Mouse (Mus musculus): ENCODE results near the gene Gtpbp1. TPM values are rescaled to one million over a fixed set of nuclear protein-coding genes. Genes with fewer than 3 reads are reported as not detected.

Gene Gtpbp1
- polyA plus RNA-seq (2015; fragmentation: Nextera tagmentation; extraction: Ambion mirVana) = 43.2 and 44.0 TPM in 2 replicates

DNA sequence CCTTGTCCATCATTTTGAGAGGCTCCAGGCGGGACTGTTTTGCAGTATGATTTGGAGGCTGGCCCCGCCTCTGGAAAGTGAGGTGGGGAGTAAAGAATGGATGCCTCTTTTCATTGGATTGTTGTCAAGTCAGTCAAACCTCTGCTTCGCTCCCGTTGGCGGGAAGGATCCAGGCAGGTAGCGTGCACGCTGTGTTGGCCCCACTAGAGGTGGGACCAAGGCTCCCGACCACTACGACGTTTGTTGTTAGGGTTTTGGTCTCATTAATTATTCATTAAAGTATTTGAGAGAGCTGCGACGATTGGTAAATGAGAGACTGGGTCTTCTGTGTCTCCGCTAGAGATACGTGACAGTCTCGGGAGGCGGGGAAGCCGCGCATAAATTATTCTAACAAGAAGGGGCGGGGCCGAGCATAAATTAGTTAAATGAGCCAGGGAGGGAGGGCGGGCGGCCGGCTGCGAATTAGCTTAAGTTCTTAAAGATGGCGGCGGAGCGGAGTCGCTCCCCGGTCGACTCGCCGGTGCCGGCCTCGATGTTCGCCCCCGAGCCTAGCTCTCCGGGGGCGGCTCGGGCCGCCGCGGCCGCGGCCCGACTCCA lies at the start of gene Gtpbp1:
Gene Gtpbp1 (plus strand): TSS at position 420 of the 597 bp plus-strand sequence.
- Histone ChIP-seq H3K9ac (replicated peaks) (peak within 1 kb of the TSS; percentile 75), H3K4me1 (peaks cover 55% of the 10 kb centered on the region), H3K9me3 (replicated peaks) (no peaks in the 10 kb centered on the region), H3K36me3 (peaks cover 3% of the 10 kb centered on the region; the same call in 1 of the 2 replicates), H3K27ac (replicated peaks) (peak within 1 kb of the TSS; percentile 86), H3K4me3 (replicated peaks) (peak within 1 kb of the TSS; percentile 75), H3K27me3 (replicated peaks) (no peaks in the 10 kb centered on the region), H3K4me2 (peak within 1 kb of the TSS; percentile 77)
- ATAC-seq (ENCODE audit: low FRiP score) = peak; percentile 96
- under 1% methylated on average over 45 of the region's 45 CpGs for WGBS

DNA sequence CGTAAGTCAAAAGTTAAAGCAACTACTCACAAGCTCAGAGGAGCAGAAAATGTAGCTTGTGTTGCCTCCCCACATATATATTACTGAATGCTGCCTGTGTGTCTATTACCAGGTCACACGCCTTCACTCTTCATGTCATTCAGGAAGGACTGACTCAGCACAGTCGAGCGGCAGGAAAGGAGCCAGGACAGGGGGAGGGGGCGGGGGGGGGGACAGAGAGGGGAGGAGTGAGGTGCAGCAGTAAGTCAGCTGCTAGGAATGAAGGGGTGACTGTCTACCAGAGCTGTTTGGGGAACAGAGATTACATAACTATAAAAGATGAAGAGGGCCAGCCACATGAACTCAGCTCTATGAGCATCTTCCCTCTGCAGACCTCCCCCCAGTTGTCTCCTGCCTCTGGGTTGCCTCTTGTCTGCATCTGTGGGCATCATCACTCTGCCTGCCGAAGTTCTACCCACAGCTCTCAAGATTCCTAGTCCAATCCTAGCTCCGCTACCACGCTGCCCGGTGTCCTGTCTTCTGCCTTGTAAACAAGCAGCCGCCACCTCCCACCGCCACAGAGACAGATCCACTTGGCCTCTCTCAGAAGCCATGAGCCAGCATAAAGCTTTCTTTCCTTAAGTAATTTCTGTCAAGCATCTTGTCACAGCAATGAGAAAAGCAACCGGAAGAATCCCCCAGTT lies 49.4 kb upstream of the Gtpbp1 start:
- H3K27ac ChIP-seq (replicated peaks) = no peak overlapping the region
- WGBS = 88% methylated on average over 12 of the region's 12 CpGs
- no peaks in the 10 kb centered on the region for H3K4me1 ChIP-seq
- H3K36me3 ChIP-seq = peaks cover 57% of the 10 kb centered on the region
- no peaks in the 10 kb centered on the region for H3K9me3 ChIP-seq (replicated peaks)
- H3K4me2 ChIP-seq = no peak overlapping the region
- ATAC-seq (ENCODE audit: low FRiP score) = no peak
- no peaks in the 10 kb centered on the region for H3K27me3 ChIP-seq (replicated peaks)
- H3K4me3 ChIP-seq (replicated peaks) = no peak overlapping the region
- no peak overlapping the region for H3K9ac ChIP-seq (replicated peaks)

DNA sequence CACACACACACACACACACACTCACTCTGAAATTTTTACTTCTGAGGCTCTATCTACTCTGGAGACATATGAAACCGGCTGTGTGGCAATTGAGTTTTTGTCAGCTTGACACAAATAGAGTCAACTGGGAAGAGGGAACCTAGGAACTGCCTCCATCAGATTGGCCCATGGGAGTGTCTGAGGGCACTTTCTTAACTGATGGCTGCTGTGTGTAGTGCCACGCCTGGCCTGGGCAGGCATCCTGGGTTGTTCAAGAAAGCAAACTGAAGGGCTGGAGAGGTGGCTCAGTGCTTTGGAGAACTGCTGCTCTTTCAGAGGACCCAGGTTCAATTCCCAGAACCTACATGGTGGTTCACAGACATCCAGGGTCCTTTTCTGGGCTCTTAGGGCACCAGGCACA lies 45.2 kb upstream of the Gtpbp1 start:
- Histone ChIP-seq H3K4me3 (replicated peaks) (no peak overlapping the region), H3K27me3 (replicated peaks) (no peaks in the 10 kb centered on the region), H3K4me2 (no peak overlapping the region), H3K9ac (replicated peaks) (no peak overlapping the region), H3K36me3 (peaks cover 58% of the 10 kb centered on the region), H3K4me1 (no peaks in the 10 kb centered on the region), H3K9me3 (replicated peaks) (no peaks in the 10 kb centered on the region), H3K27ac (replicated peaks) (no peak overlapping the region)
- no peak for ATAC-seq (ENCODE audit: low FRiP score)
- WGBS = 79% methylated on average over 2 of the region's 2 CpGs

- no peak overlapping the region for H3K4me2 ChIP-seq
- no peak overlapping the region for H3K27ac ChIP-seq (replicated peaks)
- H3K9ac ChIP-seq (replicated peaks) = no peak overlapping the region
- no peaks in the 10 kb centered on the region for H3K9me3 ChIP-seq (replicated peaks)
- H3K4me3 ChIP-seq (replicated peaks) = no peak overlapping the region
- ATAC-seq (ENCODE audit: low FRiP score) = no peak
- 93% methylated on average over 12 of the region's 12 CpGs for WGBS
- H3K36me3 ChIP-seq = peaks cover 36% of the 10 kb centered on the region
- H3K4me1 ChIP-seq = no peaks in the 10 kb centered on the region
- no peaks in the 10 kb centered on the region for H3K27me3 ChIP-seq (replicated peaks)
Measured at GRCm38 (mm10) chr15:79648130-79648529, 42.5 kb upstream of the Gtpbp1 start.

- no peak for ATAC-seq (ENCODE audit: low FRiP score)
Measured at GRCm38 (mm10) chr15:79650569-79650968, 40.1 kb upstream of the Gtpbp1 start.

DNA sequence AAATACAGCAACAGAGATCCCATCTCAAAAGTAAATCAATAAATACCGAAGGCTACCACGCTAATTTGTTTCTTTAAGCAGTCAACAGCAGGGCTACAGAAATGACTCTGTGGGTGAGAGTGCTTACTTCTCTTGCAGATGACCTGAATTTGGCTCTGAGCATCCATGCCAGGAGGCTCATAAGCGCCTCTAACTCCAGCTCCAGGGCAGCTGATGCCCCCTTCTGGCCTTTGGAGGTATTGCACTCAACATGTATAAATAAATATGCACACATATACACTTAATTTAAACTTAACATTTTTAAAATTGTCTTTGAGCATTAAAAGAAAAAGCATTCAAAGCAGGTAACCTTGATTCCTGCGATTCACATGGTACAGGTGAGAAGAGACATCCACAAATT lies 39.2 kb upstream of the Gtpbp1 start:
- 78% methylated on average over 4 of the region's 4 CpGs for WGBS
- no peak overlapping the region for H3K4me3 ChIP-seq (replicated peaks)
- H3K9me3 ChIP-seq (replicated peaks) = no peaks in the 10 kb centered on the region
- H3K27ac ChIP-seq (replicated peaks) = no peak overlapping the region
- no peak overlapping the region for H3K4me2 ChIP-seq
- ATAC-seq (ENCODE audit: low FRiP score) = no peak
- H3K9ac ChIP-seq (replicated peaks) = no peak overlapping the region
- H3K36me3 ChIP-seq = peaks cover 27% of the 10 kb centered on the region
- peaks cover 1% of the 10 kb centered on the region; the same call in 1 of the 2 replicates for H3K4me1 ChIP-seq
- H3K27me3 ChIP-seq (replicated peaks) = no peaks in the 10 kb centered on the region

More at GRCm38 (mm10) chr15:79650569-79650968, 40.1 kb upstream of the Gtpbp1 start:
- Histone ChIP-seq H3K27ac (replicated peaks) (no peak overlapping the region), H3K27me3 (replicated peaks) (no peaks in the 10 kb centered on the region), H3K4me2 (no peak overlapping the region), H3K9ac (replicated peaks) (no peak overlapping the region), H3K4me1 (no peaks in the 10 kb centered on the region), H3K36me3 (peaks cover 28% of the 10 kb centered on the region), H3K4me3 (replicated peaks) (no peak overlapping the region), H3K9me3 (replicated peaks) (no peaks in the 10 kb centered on the region)

DNA sequence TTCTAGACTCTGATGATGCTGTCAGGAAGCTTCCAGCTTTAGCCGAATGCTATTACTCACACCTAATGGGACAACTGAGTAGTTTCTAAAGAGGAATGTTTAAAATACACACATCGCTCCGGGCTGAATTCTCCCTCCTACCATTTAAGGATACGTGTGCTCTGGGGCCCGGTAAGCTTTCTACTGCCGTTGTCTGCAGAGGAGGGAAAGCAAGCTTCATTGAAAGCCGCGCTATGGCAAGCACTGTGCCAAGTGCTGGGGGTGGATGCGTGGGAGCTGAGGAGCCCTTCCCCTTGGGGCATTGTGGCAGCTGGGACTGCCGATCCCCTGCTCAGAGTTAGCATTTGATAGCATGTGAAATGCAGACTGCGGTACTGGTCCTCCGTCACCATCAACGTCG lies 34.2 kb upstream of the Gtpbp1 start:
- 68% methylated on average over 14 of the region's 14 CpGs for WGBS
- Histone ChIP-seq H3K4me2 (no peak overlapping the region), H3K9me3 (replicated peaks) (no peaks in the 10 kb centered on the region), H3K9ac (replicated peaks) (no peak overlapping the region), H3K27me3 (replicated peaks) (no peaks in the 10 kb centered on the region), H3K27ac (replicated peaks) (no peak overlapping the region), H3K4me3 (replicated peaks) (no peak overlapping the region), H3K4me1 (peaks cover 16% of the 10 kb centered on the region), H3K36me3 (no peaks in the 10 kb centered on the region; the same call in none of the 2 replicates)
- ATAC-seq (ENCODE audit: low FRiP score) = no peak

DNA sequence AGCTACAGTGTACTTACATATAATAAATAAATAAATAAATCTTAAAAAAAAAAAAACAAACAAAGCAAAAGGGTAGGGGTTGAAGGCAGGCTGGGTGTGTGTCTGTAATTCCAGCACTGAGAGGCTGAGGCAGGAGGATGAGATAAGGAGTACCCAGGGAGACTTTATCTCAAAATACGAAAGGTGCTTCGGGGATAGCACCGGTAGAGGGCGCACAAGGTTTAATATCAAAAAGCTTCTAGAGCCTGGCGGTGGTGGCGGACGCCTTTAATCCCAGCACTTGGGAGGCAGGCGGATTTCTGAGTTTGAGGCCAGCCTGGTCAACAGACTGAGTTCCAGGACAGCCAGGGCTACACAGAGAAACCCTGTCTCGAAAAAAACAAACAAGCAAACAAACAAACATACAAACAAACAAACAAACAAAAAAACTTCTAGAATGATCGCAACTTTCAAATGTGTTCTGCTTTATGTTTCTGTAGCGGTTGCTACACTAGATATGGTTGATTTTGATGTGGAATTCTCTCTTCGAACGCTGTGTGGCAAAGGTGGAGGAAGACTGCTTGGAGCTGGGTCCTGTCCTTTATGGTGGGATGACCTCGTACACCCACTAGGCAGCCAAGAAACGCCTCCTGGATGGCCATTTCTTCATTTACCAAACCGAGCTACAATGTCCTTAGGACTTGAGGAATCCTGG lies 32.7 kb upstream of the Gtpbp1 start:
- H3K4me3 ChIP-seq (replicated peaks) = peak overlapping the region; percentile 89
- H3K4me1 ChIP-seq = peaks cover 16% of the 10 kb centered on the region
- 5% methylated on average over 16 of the region's 16 CpGs for WGBS
- no peaks in the 10 kb centered on the region for H3K9me3 ChIP-seq (replicated peaks)
- peak; percentile 22; the same call in 1 of the 2 replicates for ATAC-seq (ENCODE audit: low FRiP score)
- peaks cover 11% of the 10 kb centered on the region for H3K36me3 ChIP-seq
- no peaks in the 10 kb centered on the region for H3K27me3 ChIP-seq (replicated peaks)
- H3K4me2 ChIP-seq = peak overlapping the region; percentile 77
- H3K27ac ChIP-seq (replicated peaks) = peak overlapping the region; percentile 98
- H3K9ac ChIP-seq (replicated peaks) = peak overlapping the region; percentile 80

GRCm38 (mm10) chr15:79658531-79659375 lies 31.9 kb upstream of the Gtpbp1 start, which contains the start of the genes Fam227a and Cby1:
Fam227a (minus strand) TSS chr15:79658956.
Cby1 (plus strand) TSS chr15:79659199.
- Histone ChIP-seq H3K27me3 (replicated peaks) (no peaks in the 10 kb centered on the region), H3K4me2 (peak within 1 kb of the TSS; percentile 77), H3K27ac (replicated peaks) (peak within 1 kb of the TSS; percentile 98), H3K4me3 (replicated peaks) (peak within 1 kb of the TSS; percentile 89), H3K4me1 (peaks cover 16% of the 10 kb centered on the region), H3K36me3 (peaks cover 17% of the 10 kb centered on the region), H3K9me3 (replicated peaks) (no peaks in the 10 kb centered on the region), H3K9ac (replicated peaks) (peak within 1 kb of the TSS; percentile 80)
- under 1% methylated on average over 55 of the region's 55 CpGs for WGBS
- ATAC-seq (ENCODE audit: low FRiP score) = peak; percentile 89

- peaks cover 12% of the 10 kb centered on the region for H3K4me1 ChIP-seq
- H3K4me2 ChIP-seq = no peak overlapping the region
- peaks cover 34% of the 10 kb centered on the region for H3K36me3 ChIP-seq
- WGBS = 77% methylated on average over 4 of the region's 4 CpGs
- H3K27me3 ChIP-seq (replicated peaks) = no peaks in the 10 kb centered on the region
- no peak overlapping the region for H3K9ac ChIP-seq (replicated peaks)
- no peak overlapping the region for H3K4me3 ChIP-seq (replicated peaks)
- H3K9me3 ChIP-seq (replicated peaks) = no peaks in the 10 kb centered on the region
- H3K27ac ChIP-seq (replicated peaks) = no peak overlapping the region
- no peak for ATAC-seq (ENCODE audit: low FRiP score)
Measured at GRCm38 (mm10) chr15:79661852-79662251, 28.8 kb upstream of the Gtpbp1 start.

GRCm38 (mm10) chr15:79664666-79665065 lies 26.0 kb upstream of the Gtpbp1 start:
- ATAC-seq (ENCODE audit: low FRiP score) = no peak
- Histone ChIP-seq H3K36me3 (peaks cover 47% of the 10 kb centered on the region), H3K27me3 (replicated peaks) (no peaks in the 10 kb centered on the region), H3K4me1 (peaks cover 5% of the 10 kb centered on the region), H3K4me3 (replicated peaks) (no peak overlapping the region), H3K9me3 (replicated peaks) (no peaks in the 10 kb centered on the region), H3K9ac (replicated peaks) (no peak overlapping the region), H3K4me2 (no peak overlapping the region), H3K27ac (replicated peaks) (no peak overlapping the region)
- whole genome bisulfite sequencing = 96% methylated on average over 8 of the region's 8 CpGs
